Mouse (Mus musculus): ENCODE measurements around the gene Saxo1.

- TF ChIP-seq GATA1 (IDR thresholded peaks at IDR 0.05; ENCODE audit: low read length): no peak
- no peak for TF ChIP-seq TAL1 (IDR thresholded peaks at IDR 0.05; ENCODE audit: low read length)
Measured at GRCm38 (mm10) chr4:86561061-86561460, 2.9 kb upstream of the Saxo1 start.
